ENCODE assay signal across 8 mouse cellular contexts in the genomic region with DNA sequence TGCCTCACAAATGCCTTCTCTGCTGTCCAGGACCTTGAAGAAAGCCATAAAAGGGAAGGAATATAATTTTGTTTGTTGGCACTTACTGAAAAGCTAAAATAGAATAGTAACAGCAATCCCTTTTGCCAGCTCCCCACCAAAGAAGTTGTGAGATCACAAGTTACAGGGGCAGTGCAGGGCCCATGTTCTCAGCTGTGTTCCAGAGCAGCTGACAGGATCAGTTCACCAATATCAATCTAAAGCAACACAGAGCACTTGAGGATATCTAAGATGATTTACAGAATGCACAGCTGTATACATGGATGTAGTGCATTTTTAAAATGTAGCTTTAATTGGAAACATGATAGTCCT.
DNase-seq lines count a peak whose midpoint lies in the region; ATAC-seq and TF ChIP-seq lines count a peak whose summit lies in the region.

No protein-coding gene starts in this region.

- H3K9ac ChIP-seq in lung, postnatal 0 days (replicated peaks; ENCODE audit: low read depth) = 0 out of 2 replicates have a peak overlapping the region, but pooled peaks have one; percentile 20
- no peak overlapping the region for H3K9ac ChIP-seq in hindbrain, embryonic 11.5 days (ENCODE audit: low read depth, low read length)

- no peaks in the 10 kb centered on the region for H3K36me3 ChIP-seq in lung, postnatal 0 days (ENCODE audit: insufficient read depth, low read length)
- H3K36me3 ChIP-seq in hindbrain, embryonic 11.5 days (ENCODE audit: control insufficient read depth, insufficient read depth, low read length) = no peaks in the 10 kb centered on the region

- H3K9me3 ChIP-seq in lung, postnatal 0 days (ENCODE audit: low read length) = no peaks in the 10 kb centered on the region
- no peaks in the 10 kb centered on the region for H3K9me3 ChIP-seq in hindbrain, embryonic 11.5 days (ENCODE audit: control insufficient read depth, low read length)

- peak overlapping the region; percentile 88 for H3K27ac ChIP-seq in lung, postnatal 0 days (ENCODE audit: low read length)
- H3K27ac ChIP-seq in hindbrain, embryonic 11.5 days (ENCODE audit: low read depth, low read length) = no peak overlapping the region

- intact Hi-C loops in heart, postnatal 14 days (cut with DNase I) = loop anchor here (5.0 to 10.0 kb wide), 2 partner anchors 88 to 196 kb away; no protein-coding TSS in a partner anchor

- H3K4me3 ChIP-seq in lung, postnatal 0 days (ENCODE audit: low read depth, low read length) = peak overlapping the region; percentile 43; the same call in 1 of the 2 replicates
- no peak overlapping the region for H3K4me3 ChIP-seq in hindbrain, embryonic 11.5 days (ENCODE audit: low read depth, low read length)

- H3K27me3 ChIP-seq in lung, postnatal 0 days (replicated peaks; ENCODE audit: insufficient read depth, low read length) = no peaks in the 10 kb centered on the region
- H3K27me3 ChIP-seq in hindbrain, embryonic 11.5 days (ENCODE audit: control insufficient read depth, insufficient read depth, low read length) = no peaks in the 10 kb centered on the region

- peak; percentile 54 for ATAC-seq in lung, postnatal 0 days
- ATAC-seq in hindbrain, embryonic 11.5 days (ENCODE audit: low FRiP score) = no peak

- no peak for TF ChIP-seq CTCF in lung, postnatal 0 days (IDR thresholded peaks at IDR 0.05)

- H3K4me2 ChIP-seq in lung, postnatal 0 days (replicated peaks; ENCODE audit: low read depth, low read length) = peak overlapping the region; percentile 40
- H3K4me2 ChIP-seq in hindbrain, embryonic 11.5 days (replicated peaks; ENCODE audit: low read depth, low read length) = no peak overlapping the region

- peak; percentile 23 to 50 for DNase-seq in heart, adult 18-20 months
- DNase-seq in heart, adult 8-10 months (ENCODE audit: low spot score) = no peak
- peak; percentile 66 for DNase-seq in NIH3T3 (ENCODE audit: low read depth)
- DNase-seq in heart, postnatal 14 days = peak; percentile 7 to 33
- DNase-seq in lung, postnatal 0 days (ENCODE audit: low spot score) = peak; percentile 35
- DNase-seq in hindbrain, embryonic 11.5 days (ENCODE audit: low spot score) = no peak
- no peak for DNase-seq in T-cell, adult 2 months (ENCODE audit: low spot score)
- no peak for DNase-seq in spleen, postnatal 10 days (ENCODE audit: low spot score in 2 of 2)

- TF ChIP-seq EP300 in lung, postnatal 0 days (IDR thresholded peaks at IDR 0.05) = no peak

- H3K4me1 ChIP-seq in lung, postnatal 0 days (ENCODE audit: insufficient read depth, low read depth, low read length) = peaks cover 3% of the 10 kb centered on the region; the same call in 1 of the 2 replicates
- no peaks in the 10 kb centered on the region for H3K4me1 ChIP-seq in hindbrain, embryonic 11.5 days (replicated peaks; ENCODE audit: control insufficient read depth, insufficient read depth, low read length)

Comparison
In these comparisons a context has a peak if more than half of its experiments do, and no peak if none do; other contexts are left out.
1. DNase-seq: peak in heart, adult 18-20 months (2 of 2), NIH3T3 (single experiment), heart, postnatal 14 days (2 of 2) and lung, postnatal 0 days (single experiment); none in heart, adult 8-10 months (single experiment), hindbrain, embryonic 11.5 days (single experiment), T-cell, adult 2 months (single experiment) and spleen, postnatal 10 days (0 of 2).